Comparison of ENCODE assay signal across 31 mouse cellular contexts in genomic region chr8:114374390-114374789, GRCm38 (mm10). TPM values are rescaled to one million over a fixed set of nuclear protein-coding genes. Genes with fewer than 3 reads are reported as not detected.
DNase-seq lines count a peak whose midpoint lies in the region; ATAC-seq and TF ChIP-seq lines count a peak whose summit lies in the region.
"Had no signal": no experiment of that assay in that cellular context is flagged by ENCODE, and none has a peak within 500 bp of the region (broad histone marks: within the 10 kb centered on the region; RNA-seq: fewer than 3 reads in every experiment).

No protein-coding gene starts in this region.

- no peaks in the 10 kb centered on the region for H3K36me3 ChIP-seq in kidney, embryonic 15.5 days
- no peaks in the 10 kb centered on the region for H3K36me3 ChIP-seq in kidney, adult 2 months (ENCODE audit: control insufficient read depth, insufficient read depth, low read length)
- H3K36me3 ChIP-seq in kidney, postnatal 0 days (ENCODE audit: insufficient read depth, low read length), result no peaks in the 10 kb centered on the region
- H3K36me3 ChIP-seq in intestine, embryonic 16.5 days (ENCODE audit: control insufficient read depth, insufficient read depth, low read length), result no peaks in the 10 kb centered on the region
- H3K36me3 ChIP-seq: embryonic facial prominence, embryonic 13.5 days; embryonic facial prominence, embryonic 15.5 days had no signal

- peaks cover 11% of the 10 kb centered on the region for H3K4me1 ChIP-seq in kidney, embryonic 15.5 days
- H3K4me1 ChIP-seq in kidney, adult 2 months (ENCODE audit: control insufficient read depth, insufficient read depth, low read length), result no peaks in the 10 kb centered on the region
- no peaks in the 10 kb centered on the region for H3K4me1 ChIP-seq in kidney, postnatal 0 days (replicated peaks; ENCODE audit: insufficient read depth, low read length)
- no peaks in the 10 kb centered on the region for H3K4me1 ChIP-seq in intestine, embryonic 16.5 days (ENCODE audit: control insufficient read depth, insufficient read depth, low read length)
- H3K4me1 ChIP-seq: embryonic facial prominence, embryonic 13.5 days; embryonic facial prominence, embryonic 15.5 days; forebrain, embryonic 12.5 days had no signal

- peak; percentile 90 for ATAC-seq in kidney, embryonic 15.5 days (replicated peaks; ENCODE audit: low FRiP score)
- ATAC-seq in kidney, postnatal 0 days (replicated peaks; ENCODE audit: low FRiP score, low read depth), result peak; percentile 68
- ATAC-seq in intestine, embryonic 16.5 days, result no peak
- ATAC-seq: forebrain, embryonic 14.5 days; forebrain, embryonic 16.5 days had no signal

- peak; percentile 50 for DNase-seq in heart, adult 11 months
- DNase-seq in heart, adult 8-10 months (ENCODE audit: low spot score), result no peak
- no peak for DNase-seq in kidney, adult 2 months
- peak; percentile 76 for DNase-seq in kidney, postnatal 0 days (ENCODE audit: low spot score)
- DNase-seq in kidney, postnatal 10 days, result no peak
- DNase-seq: adrenal gland, adult 2 months; adrenal gland, postnatal 10 days; adrenal gland, postnatal 25 days; cerebellum, adult 11 months; cerebellum, adult 18-20 months; cerebellum, adult 8-10 months; cerebellum, adult 9-11 months; cerebellum, postnatal 14 days; cerebellum, postnatal 36 days; embryo, embryonic 11 days had no signal

- no peak overlapping the region for H3K4me3 ChIP-seq in kidney, embryonic 15.5 days (replicated peaks)
- no peak overlapping the region for H3K4me3 ChIP-seq in kidney, adult 2 months (ENCODE audit: insufficient read depth, low read depth, low read length)
- no peak overlapping the region for H3K4me3 ChIP-seq in kidney, postnatal 0 days (replicated peaks; ENCODE audit: low read depth, low read length)
- no peak overlapping the region for H3K4me3 ChIP-seq in intestine, embryonic 16.5 days (ENCODE audit: low read length)
- H3K4me3 ChIP-seq: embryonic facial prominence, embryonic 13.5 days; embryonic facial prominence, embryonic 15.5 days; erythroblast, embryonic 14.5 days; forebrain, embryonic 10.5 days; forebrain, embryonic 12.5 days had no signal

- H3K9me3 ChIP-seq in kidney, embryonic 15.5 days (replicated peaks), result no peaks in the 10 kb centered on the region
- no peaks in the 10 kb centered on the region for H3K9me3 ChIP-seq in kidney, postnatal 0 days (replicated peaks; ENCODE audit: low read length)
- H3K9me3 ChIP-seq in intestine, embryonic 16.5 days (ENCODE audit: control insufficient read depth, low read length), result no peaks in the 10 kb centered on the region
- H3K9me3 ChIP-seq: embryonic facial prominence, embryonic 13.5 days; embryonic facial prominence, embryonic 15.5 days; forebrain, embryonic 10.5 days; forebrain, embryonic 12.5 days had no signal

- WGBS in kidney, embryonic 15.5 days, result 32% methylated on average over 6 of the region's 6 CpGs
- WGBS in kidney, adult 2 months, result 30% methylated on average over 6 of the region's 6 CpGs
- 36% methylated on average over 6 of the region's 6 CpGs for WGBS in kidney, postnatal 0 days
- 74% methylated on average over 6 of the region's 6 CpGs for WGBS in intestine, embryonic 16.5 days

- no peak for TF ChIP-seq CTCF in kidney, adult 2 months (conservative IDR thresholded peaks at IDR 0.05; ENCODE audit: insufficient read depth, insufficient read length, low read depth, low read length)
- TF ChIP-seq CTCF in kidney, postnatal 0 days (IDR thresholded peaks at IDR 0.05; ENCODE audit: low read depth), result no peak

- H3K27ac ChIP-seq in kidney, embryonic 15.5 days, result 0 out of 2 replicates have a peak overlapping the region, but pooled peaks have one; percentile 57
- H3K27ac ChIP-seq in kidney, adult 2 months (ENCODE audit: insufficient read depth, low read depth, low read length), result no peak overlapping the region
- no peak overlapping the region for H3K27ac ChIP-seq in kidney, postnatal 0 days
- no peak overlapping the region for H3K27ac ChIP-seq in intestine, embryonic 16.5 days (ENCODE audit: low read length)
- H3K27ac ChIP-seq: embryonic facial prominence, embryonic 13.5 days; embryonic facial prominence, embryonic 15.5 days; forebrain, embryonic 10.5 days; forebrain, embryonic 12.5 days had no signal

- TF ChIP-seq POLR2A in kidney, adult 2 months (IDR thresholded peaks at IDR 0.05; ENCODE audit: low read depth, low read length), result no peak

- H3K4me2 ChIP-seq in kidney, embryonic 15.5 days, result no peak overlapping the region
- no peak overlapping the region for H3K4me2 ChIP-seq in kidney, postnatal 0 days (ENCODE audit: low read length)
- H3K4me2 ChIP-seq in intestine, embryonic 16.5 days (ENCODE audit: low read depth, low read length), result no peak overlapping the region
- H3K4me2 ChIP-seq: embryonic facial prominence, embryonic 13.5 days; embryonic facial prominence, embryonic 15.5 days; forebrain, embryonic 12.5 days had no signal

- H3K9ac ChIP-seq in kidney, embryonic 15.5 days, result no peak overlapping the region
- no peak overlapping the region for H3K9ac ChIP-seq in kidney, postnatal 0 days (ENCODE audit: low read depth, low read length)
- no peak overlapping the region for H3K9ac ChIP-seq in intestine, embryonic 16.5 days (ENCODE audit: low read depth, low read length)
- H3K9ac ChIP-seq: embryonic facial prominence, embryonic 13.5 days; embryonic facial prominence, embryonic 15.5 days; forebrain, embryonic 12.5 days had no signal

- no peaks in the 10 kb centered on the region for H3K27me3 ChIP-seq in kidney, embryonic 15.5 days
- H3K27me3 ChIP-seq in kidney, adult 2 months (replicated peaks; ENCODE audit: control insufficient read depth, insufficient read depth, low read length), result no peaks in the 10 kb centered on the region
- no peaks in the 10 kb centered on the region for H3K27me3 ChIP-seq in kidney, postnatal 0 days (ENCODE audit: insufficient read depth, low read length)
- H3K27me3 ChIP-seq in intestine, embryonic 16.5 days (replicated peaks; ENCODE audit: control insufficient read depth, insufficient read depth, low read length), result no peaks in the 10 kb centered on the region
- H3K27me3 ChIP-seq: embryonic facial prominence, embryonic 13.5 days; embryonic facial prominence, embryonic 15.5 days; forebrain, embryonic 12.5 days had no signal

RNA-seq across cellular contexts. Expression of gene Clec3a, which starts 43.5 kb away (rescaled TPM):
- total RNA-seq in heart, adult 8-10 months (2022), result not detected
- polyA plus RNA-seq in kidney, embryonic 15.5 days (2015; fragmentation: Nextera tagmentation; extraction: Ambion mirVana), result not detected in 2 replicates
- polyA plus RNA-seq in kidney, adult 2 months (2012; rRNA removed), result not detected in 2 replicates
- polyA plus RNA-seq in kidney, postnatal 0 days (2015; fragmentation: Nextera tagmentation; extraction: Ambion mirVana), result not detected in 2 replicates
- not detected in 2 replicates for polyA plus RNA-seq in intestine, embryonic 16.5 days (2015; fragmentation: Nextera tagmentation; extraction: Ambion mirVana)
- total RNA-seq: adrenal gland, adult 2 months; adrenal gland, postnatal 10 days; adrenal gland, postnatal 25 days; adrenal gland, postnatal 4 days; common myeloid progenitor, adult 5-6 weeks; ES-E14; MEL had no signal
- polyA plus RNA-seq: adrenal gland, adult 2 months; brain, embryonic 14.5 days; C2C12; embryonic facial prominence, embryonic 11.5 days; embryonic facial prominence, embryonic 13.5 days; erythroblast, embryonic 14.5 days; forebrain, embryonic 10.5 days; forebrain, embryonic 12.5 days; forebrain, embryonic 14.5 days; forebrain, embryonic 16.5 days had no signal

Comparison
In these comparisons a context has a peak if more than half of its experiments do, and no peak if none do; other contexts are left out.
1. DNase-seq: peak in heart, adult 11 months (single experiment) and kidney, postnatal 0 days (single experiment); none in heart, adult 8-10 months (single experiment), kidney, adult 2 months (single experiment) and kidney, postnatal 10 days (single experiment).